Mouse (Mus musculus): ENCODE results near the gene Trim25. TPM values are rescaled to one million over a fixed set of nuclear protein-coding genes. Genes with fewer than 3 reads are reported as not detected.

Trim25 gene
- total RNA-seq (2021) = 10 to 100 TPM; 18.0 to 20.0 TPM
- long read RNA-seq, experiment 1, full-length matches to known transcripts = 3 of 6 reads
- long read RNA-seq, experiment 1, partial matches to known transcripts = 0 of 6 reads
- long read RNA-seq, experiment 1, other reads (novel, unspliced or antisense) = 3 of 6 reads
- long read RNA-seq, experiment 2, partial matches to known transcripts = 0 of 7 reads
- long read RNA-seq, experiment 2, other reads (novel, unspliced or antisense) = 7 of 7 reads

- DNase-seq = peak; percentile 92
Measured at GRCm38 (mm10) chr11:88998974-88999722, at the start of gene Trim25. TSS of gene Trim25 (plus strand) at chr11:88999376.

DNA sequence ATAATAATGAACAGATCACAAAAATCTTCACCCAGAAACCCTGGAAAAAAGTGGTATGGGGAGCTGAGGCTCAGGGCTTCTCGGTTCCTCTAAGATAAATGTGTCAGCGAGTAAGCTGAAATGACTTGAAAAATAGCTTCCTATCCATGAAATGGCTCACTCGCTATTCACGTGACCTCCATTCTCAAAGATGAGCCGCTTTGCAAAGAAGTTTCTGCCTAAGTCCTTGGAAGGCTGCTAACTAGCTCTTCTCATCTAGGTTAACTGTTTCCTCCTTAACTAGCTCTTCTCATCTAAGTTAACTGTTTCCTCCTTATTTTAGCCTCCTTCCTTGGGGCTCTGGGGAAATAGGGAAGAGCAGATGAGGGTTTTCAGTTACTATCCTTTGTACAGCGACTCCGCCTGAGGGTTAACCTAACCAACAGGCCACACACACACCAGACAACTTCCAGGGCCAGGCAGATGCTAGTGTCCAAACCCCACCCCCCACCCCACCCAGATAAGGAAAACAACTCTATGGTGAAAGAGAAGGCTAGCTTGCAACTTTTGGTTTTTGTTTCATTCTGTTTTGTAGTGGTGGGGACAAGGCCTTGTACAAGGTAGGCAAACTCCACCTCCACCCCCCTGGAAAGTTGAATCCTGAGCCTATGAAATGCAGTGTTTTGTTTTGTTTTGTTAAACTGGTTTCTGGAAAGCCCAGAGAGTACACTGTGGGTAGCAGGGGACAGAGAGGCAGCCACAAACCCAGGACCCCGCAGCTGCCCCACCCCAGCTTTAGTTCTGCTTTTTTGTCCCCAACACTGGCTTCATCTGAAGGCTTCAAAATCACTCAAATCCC is 49.2 kb upstream of the Trim25 start:
- no peak for DNase-seq

- DNase-seq = no peak
Measured at GRCm38 (mm10) chr11:88950640-88951250, 48.4 kb upstream of the Trim25 start.

DNA sequence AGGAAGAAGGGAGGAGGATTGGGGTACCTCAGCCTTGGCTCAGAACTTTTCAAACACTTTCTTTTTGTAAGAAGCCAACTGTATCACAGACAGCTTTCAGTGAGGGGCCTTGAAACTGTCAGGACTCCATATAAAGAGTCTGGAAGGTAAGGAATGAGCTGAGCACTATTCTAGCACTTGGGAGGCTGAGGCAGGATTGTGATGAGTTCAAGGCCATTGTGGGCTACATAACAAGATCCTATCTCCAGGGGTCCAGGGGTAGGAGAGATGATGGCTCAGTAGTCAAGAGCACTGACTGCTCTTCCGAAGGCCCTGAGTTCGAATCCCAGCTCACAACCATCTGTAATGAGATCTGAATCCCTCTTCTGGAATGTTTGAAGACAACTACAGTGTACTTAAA is 47.6 kb upstream of the Trim25 start:
- no peak for DNase-seq

DNA sequence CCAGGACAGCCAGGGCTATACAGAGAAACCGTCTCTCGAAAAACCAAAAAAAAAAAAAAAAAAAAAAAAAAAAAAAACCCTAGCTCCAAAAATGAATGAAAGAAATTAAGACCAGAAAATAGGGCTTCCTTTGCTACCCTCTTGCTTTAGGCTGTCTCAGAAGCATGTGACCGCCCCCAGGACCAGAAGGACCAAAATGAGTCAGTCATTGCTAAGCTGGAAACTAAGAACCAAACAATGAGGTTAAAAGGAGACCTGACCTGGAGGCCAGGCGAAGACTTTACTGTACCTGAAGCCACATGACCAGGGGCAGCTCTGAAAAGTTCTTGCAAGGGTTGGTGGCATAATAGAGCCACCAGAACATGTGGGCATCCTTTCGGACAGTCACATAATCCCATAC is 47.1 kb upstream of the Trim25 start:
- DNase-seq = no peak

GRCm38 (mm10) chr11:88953582-88953981 is 45.6 kb upstream of the Trim25 start:
- no peak for DNase-seq

DNA sequence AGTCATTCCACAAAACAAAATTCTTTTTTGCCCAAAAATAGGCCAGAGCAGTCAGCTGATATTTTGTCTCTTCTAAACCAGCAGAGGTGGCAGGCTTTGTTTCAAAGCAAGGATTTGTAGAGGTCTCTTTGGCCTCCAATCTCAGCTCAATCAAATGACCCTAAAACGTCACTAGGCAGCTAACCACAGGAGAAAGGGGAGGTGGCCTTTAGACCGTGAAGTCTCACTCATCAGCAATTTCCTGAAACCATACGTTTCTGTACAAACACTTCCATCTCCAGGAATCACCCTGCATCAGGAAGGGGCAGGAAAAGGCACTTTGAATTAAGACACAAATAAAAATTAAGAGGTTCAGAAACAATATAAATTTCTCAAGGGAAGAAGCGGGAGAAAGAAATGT is 44.4 kb upstream of the Trim25 start:
- DNase-seq = no peak

DNA sequence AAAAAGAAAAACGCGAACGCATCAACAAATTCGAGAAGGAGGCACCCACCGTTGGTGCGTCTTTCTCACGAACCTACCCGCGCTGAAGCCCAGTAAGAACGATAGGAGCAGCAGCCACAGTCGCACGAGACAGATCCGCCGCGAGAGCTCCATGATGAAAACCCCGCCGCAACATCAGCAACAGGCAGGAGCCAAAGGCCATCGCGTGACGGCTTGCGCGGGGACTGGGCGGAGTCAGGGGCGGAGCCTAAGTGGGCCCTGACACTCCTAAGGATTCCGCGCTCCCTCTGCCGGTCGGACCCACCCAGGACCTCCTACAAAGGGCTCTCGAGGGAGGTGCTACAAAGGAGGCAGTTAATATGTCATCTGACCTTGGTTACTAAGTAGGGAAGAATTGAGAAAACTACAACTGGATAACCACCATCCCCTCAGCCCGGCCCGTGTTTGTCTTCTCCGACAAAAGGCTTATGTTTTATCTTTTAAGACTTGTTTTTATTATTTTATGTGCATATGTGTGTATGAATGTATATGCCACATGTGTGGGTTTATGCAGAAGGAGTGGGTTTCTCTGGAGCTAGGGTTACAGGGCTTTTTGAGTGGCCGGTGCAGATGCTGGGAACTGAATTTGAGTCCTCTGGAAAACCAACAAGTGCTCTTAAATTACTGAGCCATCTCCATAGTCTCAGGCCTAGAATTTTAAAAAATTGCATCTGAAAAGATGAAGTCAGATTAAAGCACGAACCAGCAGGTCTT is 43.8 kb upstream of the Trim25 start, which contains the start of gene Scpep1:
TSS of gene Scpep1 (minus strand) at position 249 of the 753 bp plus-strand sequence.
- peak; percentile 97 for DNase-seq

DNA sequence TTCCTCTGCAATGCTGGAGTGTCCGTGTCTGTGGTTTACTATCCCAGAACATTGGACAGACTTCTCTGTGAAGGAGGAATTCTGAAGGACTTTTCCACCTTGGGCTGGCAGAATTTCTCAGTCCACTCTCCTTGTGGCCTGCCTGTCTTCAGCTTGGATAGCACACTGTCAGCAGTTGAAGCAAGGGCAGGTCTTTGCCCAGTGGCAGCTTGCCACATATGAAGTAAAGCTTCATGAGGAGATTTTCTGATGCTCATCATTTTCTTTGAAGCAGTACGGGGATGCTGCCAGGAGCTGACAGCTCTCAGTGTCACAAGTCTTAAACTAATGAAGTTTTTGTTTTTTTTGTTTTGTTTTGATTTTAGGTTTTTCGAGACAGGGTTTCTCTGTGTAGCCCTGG is 40.3 kb upstream of the Trim25 start:
- DNase-seq = no peak

DNA sequence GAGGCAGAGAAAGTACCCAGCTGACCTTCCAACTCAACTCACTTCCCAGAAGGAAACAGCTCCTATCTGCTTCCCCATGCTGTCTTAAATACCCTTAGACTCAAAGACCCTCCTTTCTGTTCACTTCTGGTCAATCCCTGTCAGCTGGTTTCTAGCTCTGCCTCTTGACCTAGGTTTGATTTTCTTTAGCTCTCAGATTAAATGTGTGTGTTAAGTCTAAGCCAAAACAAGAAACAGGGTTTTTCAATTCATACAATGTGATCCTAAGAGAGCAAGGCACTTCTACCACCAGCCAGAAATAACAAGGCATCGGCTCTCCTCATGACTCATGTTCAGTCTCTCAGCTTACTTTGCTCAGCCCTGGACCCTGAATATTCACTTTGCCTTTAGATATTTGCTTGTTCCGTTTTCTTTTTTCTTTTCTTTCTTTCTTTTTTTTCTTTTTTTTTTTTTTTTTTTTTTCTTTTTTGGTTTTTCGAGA is 32.3 kb upstream of the Trim25 start, which contains the start of gene Elobl:
TSS of gene Elobl (minus strand) at position 51 of the 481 bp plus-strand sequence.
- no peak for DNase-seq

DNA sequence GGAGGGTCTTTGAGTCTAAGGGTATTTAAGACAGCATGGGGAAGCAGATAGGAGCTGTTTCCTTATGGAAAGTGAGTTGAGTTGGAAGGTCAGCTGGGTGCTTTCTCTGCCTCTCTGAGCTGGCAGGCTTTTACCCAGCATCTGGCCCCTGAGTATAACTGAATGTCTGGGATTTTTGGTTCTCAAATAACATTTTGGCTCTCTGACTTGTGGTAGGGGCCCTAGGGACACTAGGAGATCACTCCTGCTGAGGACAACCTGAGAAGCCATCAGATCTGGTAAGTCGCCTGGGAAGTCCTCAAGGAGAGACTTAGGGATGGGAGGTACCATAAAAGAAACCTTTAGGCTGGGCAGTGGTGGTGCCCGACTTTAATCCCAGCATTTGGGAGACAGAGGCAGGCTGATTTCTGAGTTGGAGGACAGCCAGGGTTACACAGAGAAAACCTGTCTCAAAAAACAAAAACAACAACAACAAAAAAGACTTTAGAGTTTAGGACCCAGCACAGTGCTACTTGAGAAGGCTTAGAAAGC is 28.9 kb upstream of the Trim25 start, which contains the start of gene Coil:
TSS of gene Coil (plus strand) at position 51 of the 531 bp plus-strand sequence.
- DNase-seq = no peak

DNA sequence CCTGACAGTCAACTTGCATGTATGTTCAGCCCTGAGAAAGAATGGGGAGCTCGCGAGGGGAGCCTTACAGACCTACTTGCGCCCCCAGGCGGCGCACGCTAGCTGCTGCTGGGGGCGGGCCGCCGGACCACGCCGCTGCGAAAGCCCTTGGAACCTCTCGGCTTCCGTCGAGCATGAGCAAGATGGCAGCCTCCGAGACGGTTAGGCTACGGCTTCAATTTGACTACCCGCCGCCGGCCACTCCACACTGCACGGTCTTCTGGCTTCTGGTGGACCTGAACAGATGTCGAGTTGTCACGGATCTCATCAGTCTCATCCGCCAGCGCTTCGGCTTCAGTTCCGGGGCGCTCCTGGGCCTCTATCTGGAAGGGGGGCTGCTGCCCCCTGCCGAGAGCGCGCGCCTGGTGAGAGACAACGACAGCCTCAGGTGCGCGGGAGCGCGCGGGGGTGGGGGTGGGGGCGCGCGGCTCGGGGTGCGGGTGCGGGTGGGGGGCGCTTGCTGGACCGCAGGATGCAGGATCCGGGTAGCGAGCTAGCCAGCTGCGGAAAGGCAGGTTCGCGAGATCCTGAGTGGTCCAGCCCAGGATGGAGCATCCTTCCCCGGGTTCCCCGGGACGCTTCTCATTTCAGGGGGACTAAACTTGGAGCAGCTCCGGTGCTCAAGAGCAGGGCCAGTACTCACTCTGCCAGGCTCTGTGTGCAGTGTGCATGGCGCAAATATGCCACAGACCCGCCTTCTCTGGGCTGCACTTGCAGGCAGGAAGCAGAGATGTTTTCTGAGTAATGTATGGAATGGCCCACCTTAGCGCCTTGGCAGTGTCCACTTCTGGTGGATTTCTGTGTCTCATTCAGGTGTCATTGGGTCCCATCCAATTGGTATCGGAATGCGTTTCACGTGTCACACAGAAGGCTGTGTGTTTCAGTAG is 25.1 kb upstream of the Trim25 start:
- DNase-seq = peak; percentile 93

DNA sequence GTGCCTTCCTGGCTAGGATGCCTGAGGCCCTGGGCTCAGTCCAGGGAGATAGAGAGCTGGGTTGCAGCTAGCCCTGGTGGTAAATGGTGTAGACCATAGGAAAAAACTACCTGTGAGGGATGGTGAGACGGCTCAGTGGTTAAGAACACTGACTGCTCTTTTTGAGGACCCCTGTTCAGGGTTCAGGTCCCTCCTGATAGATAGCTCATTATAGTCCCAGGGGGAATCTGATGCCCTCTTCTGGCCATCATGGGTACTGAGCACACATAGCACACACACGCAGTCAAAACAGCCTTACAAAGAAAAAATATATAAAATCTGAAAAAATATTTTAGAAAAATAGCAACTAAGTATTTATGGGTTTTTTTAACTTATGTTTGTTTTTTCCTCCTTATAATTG is 22.9 kb upstream of the Trim25 start:
- no peak for DNase-seq

DNA sequence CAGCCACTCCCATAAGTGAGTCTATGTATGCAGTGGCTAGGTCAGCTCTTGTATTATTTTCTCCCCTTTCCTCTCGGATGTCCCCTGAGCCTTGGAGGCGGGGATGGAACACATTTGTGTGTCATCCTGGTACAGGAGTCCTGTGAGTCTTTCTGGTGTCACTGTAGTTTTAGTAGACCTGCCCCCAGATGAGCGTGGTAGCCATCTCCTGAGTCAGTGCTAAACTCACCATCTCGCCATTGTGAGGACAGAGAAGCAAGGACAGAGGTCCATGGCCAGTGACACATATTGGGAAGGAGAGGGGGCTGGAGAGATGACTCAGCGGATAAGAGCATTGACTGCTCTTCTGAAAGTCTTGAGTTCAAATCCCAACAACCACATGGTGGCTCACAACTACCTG is 22.0 kb upstream of the Trim25 start:
- no peak for DNase-seq

DNA sequence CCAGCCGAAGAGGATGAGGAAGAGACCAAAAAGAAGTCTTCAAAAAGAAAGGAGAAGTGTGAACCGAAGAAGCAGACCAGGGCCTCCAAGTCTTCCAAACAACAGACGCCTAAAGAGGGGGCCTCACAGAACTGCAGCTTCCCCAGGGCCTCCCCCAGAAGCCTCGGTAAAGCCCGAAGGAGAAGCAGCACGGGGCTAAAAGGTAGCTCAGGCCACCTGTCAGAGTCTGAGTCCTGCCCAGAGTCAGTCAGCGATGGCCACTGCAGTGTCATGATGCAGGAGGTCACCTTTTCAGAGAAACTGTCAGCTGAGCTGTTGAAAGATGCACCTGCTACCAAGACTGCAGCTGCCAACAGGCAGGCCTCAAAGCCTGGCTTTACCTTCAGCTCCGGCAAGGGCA is 17.8 kb upstream of the Trim25 start:
- DNase-seq = no peak

GRCm38 (mm10) chr11:88986616-88987015 is 12.6 kb upstream of the Trim25 start:
- no peak for DNase-seq

DNA sequence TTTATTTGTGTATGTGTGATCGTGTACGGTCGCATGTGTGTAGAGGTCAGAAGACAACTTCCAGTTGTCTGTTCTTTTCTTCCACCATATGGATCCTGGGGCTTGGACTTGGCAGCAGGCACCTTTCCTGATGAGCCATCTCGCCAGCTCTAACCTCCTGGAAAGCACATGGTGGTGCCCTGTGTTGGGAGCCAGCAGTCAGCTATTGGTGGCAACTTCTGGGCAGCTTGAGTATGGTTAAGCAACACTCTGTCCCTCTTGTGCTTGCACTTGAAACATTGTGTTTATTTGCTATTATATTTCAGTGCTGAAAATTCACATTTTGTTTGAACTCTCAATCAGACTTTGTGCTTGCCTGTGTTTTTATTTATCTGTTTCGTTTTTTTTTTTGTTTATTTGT is 10.2 kb upstream of the Trim25 start:
- no peak for DNase-seq

DNA sequence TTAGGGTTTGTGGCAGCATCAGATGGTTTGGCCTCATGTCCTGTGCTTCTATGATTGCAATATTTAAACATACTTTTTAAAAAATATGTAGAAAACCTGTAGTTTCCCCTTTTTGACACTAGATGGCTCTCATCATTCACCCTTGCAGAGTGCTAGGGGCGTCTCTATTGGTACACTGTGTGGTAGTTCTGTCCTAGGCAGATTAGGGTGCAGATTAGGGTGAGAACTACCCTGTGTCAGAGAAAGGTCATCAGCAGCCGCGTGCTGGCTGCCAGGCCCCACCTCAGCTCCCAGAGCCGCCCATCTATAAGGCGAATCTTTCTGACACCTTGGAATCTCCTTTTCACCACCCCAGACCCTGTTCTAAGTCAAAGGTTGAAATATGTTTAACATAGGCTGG is 9.6 kb upstream of the Trim25 start:
- DNase-seq = no peak

DNA sequence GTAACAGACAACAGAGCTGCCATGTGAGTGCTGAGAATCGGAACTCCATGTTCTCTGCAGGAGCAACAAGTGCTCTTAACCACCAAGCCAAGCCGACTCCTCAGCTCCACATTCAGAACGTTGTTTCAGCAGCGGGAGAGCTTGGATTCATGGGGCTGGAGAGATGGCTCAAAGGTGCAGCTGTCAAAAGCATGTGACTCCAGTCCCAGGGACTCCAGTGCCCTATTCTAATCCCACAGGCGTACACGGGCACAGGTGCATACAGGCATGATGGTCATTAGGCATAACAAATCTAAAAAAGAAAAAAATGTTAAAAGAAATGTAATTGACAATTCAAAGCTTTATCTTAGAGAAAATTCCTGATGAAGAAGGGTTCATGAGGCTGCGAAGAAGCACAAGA is 6.0 kb upstream of the Trim25 start:
- DNase-seq = no peak

DNA sequence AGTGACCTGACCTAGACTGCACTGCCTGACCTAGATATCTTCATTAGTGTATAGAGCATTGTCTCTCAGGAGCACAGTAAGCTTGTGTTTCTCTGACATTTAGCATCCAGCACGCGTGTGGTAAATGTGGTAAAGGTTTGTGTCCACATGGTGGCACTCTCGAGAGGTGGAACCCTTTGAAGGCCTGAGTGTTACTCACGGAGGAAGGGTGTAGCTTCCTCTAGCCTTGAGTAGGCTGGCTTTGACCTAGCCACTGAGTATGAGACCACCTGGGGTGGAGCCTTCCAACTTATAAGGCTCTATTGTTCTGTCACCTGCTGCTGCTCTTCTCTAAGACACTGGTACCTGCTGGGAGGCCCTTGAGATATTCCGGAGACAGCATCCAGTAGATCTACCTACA is 5.6 kb upstream of the Trim25 start:
- peak; percentile 34 for DNase-seq
